Mouse (Mus musculus) 3134 (cell line): ENCODE measurements around the gene Plxna4.

Source experiments
- DNase-seq: peaks from one replicate; pipeline ENCODE4 v3.0.0-alpha.2; 2011; ENCODE audit warnings: low spot score; ENCODE audit not compliant: insufficient read length; ENCODE audit errors: extremely low read depth

Gene Plxna4

DNA sequence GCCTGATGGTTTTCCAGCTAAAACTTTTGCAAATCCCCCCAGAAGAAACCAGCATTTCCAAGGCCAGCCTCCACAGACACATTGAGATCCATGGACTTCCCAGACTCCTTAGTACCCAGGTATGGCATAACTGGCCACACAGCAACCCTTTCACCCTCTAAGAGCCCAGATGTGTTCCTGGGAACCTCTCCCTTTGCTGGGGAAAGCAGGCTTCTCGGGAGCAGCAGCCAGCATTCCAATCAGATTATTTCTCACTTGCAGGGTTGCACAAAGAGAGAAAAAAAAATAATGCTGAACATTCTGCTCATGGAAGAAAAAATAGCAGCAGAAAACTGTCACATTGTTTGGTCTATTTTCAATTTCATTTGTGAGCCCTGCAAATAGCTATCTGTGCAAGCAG, 178.4 kb downstream of the Plxna4 start:
- no peak for DNase-seq

DNA sequence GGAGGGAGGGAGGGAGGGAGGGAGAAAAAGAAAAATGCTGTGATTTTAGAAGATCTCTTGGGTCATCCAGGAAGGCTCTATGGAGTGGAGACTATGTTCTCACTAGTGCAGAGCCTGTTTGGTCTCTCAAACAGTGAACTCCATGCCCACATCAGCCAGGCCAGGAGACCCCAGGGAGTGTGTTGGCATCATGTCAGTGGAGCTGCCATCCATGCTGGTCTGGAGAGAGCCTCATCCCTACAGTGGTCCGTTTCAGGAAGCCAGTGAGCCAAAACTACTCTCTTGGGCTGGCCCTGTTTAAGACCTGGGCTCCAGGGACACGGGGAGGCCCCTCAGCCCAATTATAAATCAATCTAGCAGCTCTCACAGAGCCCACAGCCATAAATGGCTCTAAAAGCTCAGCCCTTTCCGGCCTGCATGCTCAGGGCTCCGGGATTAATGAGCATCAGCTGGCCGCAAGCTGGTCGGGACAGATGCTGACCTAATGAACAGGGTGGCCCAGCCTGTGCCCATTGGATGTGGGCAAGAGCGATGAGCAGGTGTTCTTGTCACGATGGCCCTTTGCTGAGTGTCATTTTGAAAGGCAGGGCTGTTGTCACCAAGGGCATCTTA, 180.3 kb downstream of the Plxna4 start:
- no peak for DNase-seq

DNA sequence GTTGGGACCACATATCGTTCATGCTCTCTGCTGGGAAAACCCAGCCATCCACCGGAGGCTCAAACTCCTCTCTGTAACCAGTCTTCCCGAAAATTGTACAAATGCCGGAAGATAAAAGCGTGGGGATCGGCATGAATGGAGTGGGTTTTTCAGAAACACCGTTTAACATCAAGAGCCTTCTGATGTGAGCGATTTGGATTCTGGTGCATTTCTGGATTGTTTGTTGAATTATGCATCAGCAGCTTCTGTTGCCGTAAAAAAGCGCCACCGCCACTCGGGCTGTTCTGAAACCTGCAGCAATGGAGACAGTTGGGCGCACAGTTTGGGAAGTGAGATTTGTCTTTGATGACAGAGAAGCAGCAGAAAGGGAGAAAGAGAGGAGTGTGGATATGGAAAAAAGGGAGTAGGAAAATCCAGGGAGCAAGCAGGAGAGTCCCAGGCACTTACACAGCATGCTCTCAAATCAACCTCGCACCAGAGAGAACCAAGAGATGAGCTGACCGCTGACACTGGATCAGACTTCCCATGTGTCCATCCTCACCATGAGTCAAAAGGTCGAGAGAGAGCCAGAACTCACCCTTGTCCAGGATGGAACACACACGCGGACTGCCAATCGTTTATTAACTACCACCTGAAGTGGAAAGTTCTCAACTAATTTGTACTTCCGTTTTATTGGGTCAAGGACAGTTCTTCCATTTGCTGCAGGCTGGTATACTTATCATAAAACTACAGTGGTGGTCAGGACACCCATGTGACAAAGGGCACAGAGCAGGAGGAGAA, 181.5 kb downstream of the Plxna4 start:
- DNase-seq, result no peak

DNA sequence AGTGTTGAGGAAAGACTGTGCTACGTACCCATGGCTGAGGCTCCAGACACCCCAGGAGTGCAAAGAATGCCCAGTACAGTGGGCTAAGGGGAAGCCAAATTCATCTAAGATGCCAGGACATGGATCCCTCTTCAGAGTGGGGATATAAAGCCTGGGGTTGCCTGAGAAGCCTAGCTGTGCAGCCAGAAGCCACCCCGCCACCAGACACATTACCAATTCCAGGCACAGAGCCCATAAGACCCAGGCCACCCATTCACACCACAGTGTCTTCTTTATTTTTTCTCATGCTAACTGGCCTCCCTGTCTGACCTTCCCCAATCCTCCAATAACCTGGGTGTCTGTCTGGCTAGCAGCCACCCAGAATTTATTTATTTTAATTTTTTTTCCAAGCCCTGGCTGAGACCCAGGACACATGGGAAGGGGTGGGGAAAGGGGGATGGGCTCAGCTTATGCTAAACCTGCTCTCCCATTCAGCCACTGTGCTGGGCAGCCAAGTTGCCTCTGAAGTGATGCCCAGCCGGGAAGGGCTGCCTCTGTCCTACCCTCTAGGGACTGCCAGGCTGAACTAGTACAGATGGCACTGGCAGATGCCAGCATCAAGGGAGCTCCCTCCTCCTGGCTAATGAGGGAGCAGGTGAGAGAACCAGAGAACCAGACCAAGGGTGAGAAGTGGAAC, 185.3 kb downstream of the Plxna4 start:
- no peak for DNase-seq

DNA sequence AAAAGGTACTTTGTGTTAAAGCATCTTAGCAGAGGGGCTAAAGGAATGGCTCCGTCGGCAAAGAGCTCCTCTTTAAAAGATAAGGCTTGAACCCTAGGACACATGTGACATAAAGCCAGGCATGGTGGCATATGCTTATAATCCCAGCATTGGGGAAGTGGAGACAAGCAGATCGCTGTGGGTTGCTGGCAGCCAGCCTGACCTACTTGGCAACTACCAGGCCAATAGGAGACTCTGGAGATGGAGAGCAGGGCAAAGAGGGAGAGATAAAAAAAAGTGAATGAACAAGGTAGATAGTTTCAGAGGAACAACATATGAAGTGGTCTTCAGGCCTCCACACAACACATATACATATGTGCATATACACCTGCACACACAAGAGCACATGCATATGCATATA, 189.7 kb downstream of the Plxna4 start:
- no peak for DNase-seq

DNA sequence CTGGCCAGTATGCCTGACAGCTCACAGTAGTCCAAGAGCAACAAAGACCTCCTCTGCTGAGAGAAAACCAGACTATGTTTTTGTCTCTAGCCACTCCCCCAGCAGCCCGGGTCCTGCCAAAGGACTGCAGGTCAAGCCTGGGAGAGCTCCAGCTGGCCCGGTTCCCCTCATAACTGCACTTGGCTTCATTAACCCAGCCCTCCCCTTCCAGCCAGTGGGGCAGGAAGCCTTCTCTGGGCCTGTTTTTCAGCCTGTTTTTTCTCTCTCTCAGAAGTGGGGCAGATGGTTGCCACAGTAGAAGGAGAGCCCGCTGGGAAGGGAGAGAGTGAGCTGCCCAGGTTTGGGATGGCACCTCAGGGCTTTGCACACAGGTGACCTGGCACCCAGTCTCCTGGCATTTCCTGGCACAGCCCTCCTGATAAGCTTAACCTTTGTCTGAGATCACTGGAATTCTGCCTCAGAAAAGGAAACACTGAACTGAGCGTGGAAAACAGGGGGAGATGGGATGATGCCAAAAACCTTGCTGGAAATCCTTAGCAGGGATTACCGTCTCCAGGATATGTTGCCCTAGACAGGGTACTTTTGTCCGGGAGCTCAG, 190.8 kb downstream of the Plxna4 start:
- no peak for DNase-seq

DNA sequence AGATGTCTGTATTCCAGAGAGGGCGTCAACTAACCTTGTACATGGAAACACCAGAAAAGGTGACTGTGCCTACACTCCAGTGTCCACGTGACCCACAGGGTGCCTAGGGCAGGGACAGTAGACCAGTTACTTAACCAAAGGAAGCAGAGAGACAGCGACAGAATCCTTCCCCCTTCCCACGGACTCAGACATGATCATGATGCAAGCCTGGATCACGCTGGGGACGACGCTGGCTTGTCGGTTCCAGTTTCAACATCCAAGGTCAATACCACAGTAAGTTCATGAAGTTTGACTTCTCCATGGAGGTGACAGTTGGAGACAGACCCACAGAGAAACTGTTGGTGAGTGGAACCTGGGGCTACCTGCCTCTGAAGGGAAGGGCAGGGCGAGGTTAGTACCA, 192.6 kb downstream of the Plxna4 start:
- no peak for DNase-seq

DNA sequence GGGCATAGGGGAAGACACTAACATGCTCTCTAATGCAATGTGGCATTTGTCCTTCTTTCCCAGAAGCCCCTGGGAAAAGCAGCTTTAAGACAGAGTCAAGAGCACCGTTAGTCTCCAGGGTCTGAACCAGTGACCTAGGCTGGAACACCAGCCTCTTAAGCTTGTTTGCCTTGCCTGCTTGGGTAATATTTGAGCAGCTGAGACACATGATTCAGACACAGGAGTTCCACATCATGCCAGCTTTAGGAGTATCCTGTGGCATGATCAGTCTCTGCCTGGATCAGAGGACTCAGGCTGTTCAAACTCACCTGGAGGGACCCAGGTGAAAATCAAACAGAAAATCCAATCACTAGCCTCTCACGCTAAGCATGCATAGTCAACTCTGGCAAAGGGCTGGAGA, 195.7 kb downstream of the Plxna4 start:
- no peak for DNase-seq

DNA sequence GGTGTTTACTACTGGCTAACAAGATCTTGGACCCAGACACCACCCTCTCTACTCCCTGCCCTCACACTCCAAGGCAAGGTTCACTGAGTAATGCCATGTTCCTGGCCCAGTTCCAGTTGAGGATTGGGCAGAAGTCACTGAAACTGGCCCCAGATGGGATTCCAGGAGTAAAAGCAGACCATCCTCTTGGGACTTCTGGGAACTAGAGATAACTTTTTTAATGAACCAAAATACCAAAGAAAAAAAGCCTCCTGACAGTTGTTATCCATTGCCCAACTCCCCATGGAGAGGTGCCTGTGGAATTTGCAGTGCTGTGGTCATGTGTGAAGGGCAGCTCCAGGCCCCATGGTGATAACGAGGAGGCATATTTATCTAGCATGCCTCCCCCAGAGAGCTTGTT, 199.7 kb downstream of the Plxna4 start:
- no peak for DNase-seq

DNA sequence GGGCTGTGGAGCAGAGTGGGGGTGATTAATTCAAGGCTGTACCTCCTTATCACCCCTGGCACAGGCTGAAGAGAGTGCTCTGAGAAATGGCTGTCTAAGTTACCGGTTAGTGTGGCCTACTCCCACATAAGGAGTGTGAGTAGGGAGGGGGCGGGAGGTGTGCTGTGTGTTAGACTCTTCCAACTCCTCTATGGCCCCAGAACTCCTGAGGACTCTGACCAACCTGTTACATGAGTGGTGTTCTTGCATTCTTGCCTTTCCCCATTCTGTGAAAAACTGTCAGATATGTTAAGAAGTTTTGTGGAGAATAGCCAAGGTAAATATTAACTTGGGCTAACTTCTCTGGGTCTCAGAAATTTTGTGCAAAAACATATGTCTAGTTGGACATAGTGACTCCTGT, 201.1 kb downstream of the Plxna4 start:
- DNase-seq, result no peak

DNA sequence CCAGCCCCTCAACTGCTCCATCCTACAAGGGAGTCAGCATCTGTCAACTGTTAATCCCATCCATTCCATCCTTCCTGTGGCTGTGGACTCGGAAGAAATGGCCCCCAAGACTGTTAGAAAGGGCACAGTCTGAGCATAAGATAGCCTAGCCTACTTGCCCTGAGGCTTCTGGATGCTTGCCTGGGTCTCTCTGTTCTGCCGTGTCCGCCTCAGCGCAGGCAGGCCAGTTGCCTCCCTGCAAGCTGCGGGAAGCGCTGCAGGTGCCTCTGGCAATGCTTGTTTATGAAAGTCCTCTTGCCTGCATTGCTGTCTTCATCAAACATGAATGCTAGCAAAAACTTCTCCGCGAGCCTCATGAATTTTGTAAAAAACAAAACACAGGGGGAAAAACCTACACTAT, 203.1 kb downstream of the Plxna4 start:
- no peak for DNase-seq

DNA sequence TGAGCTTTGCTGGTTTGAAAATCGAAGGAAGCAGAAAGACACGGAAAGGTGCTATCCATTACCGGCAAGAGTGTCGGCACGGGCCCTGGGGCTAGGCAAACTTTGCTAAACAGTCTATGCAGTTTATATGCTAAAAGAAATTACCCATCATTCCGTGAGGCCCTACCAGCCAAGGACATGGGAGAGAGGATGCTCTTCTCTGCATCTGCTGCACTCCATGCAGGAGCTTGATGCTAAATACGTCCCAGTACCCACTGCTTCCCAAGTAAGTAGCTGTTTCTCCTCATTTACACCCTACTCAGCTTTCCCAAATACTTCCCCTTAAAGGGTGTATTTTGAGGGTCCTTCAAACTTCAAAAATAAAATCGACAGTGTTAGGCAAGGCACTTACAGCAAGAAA, 203.6 kb downstream of the Plxna4 start:
- DNase-seq, result no peak

DNA sequence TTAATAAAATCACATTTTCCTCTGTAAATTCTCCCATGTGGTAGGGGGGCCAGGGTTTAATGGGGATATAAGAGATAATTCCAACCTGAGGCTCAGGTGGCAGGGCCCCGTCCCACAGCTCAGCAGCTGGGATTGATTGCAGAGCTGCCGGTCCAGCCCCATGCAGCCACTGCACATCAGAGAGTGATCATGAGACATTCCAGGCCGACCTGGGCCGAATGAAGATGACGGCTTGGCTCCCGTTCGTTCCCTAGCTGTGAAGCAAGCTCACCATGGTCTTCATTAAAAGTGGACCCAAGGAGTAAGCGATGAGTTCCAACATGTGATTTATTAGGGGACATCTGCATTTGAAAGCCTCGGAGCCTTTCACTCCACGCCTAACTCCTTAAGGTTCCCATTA, 206.5 kb downstream of the Plxna4 start:
- no peak for DNase-seq

DNA sequence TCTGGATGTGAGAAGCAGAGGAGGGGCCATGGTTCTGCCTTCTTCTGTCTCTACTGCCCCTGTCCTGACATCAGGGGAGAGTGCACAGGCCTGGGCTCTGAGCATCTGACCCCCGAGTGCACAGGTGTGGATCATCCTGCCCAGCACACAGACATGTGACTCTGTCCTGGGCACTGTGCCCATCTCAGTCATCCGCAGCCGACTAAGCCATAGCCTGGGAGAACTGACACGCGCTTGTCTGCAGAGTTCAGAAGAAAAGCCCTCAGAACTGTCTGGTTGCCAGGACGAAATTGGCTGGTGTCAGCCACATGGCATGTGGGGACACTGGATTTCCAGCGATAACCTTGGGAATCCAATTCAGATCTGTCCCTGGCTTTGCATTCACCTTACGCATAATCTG, 210.8 kb downstream of the Plxna4 start:
- DNase-seq, result no peak

DNA sequence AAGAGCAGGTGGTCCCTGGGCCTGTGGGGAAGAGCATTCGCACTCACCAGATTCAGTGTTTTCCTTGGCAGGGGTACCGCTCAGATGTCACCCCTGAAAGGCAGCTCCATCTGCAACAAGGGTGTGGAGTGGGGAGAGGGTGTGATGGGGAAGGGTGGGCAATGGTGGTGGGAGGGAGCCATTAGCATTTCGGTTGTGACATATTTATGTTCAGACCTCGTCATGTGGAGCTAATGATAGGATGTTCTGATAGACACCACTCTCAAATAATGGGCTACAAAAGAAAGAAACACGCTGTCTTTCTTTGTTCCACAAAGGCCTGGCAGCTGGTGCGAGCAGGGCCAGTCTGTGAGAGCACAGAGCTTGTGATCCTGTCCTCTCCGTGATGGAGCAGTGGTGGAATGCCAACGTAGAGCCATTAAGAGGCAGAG, 214.0 kb downstream of the Plxna4 start:
- DNase-seq, result no peak

DNA sequence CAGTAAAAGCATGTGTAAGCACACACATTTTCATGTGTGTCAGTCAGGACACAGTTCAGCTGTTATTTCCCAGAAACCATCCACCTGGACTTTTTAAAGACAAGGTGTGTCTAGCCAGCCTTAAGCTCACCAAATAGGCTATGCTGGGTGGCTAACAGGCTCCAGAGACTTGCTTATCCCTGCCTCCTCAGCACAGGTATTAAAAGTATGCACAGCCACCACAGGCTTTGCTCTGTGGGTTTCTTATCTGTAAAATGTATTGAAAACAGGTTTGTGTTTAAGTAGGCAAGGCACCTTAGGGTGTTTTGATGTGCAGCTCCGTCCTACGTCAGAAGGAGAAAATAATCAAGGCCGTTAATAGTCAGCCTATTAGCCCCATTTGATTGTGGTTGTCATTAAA, 218.9 kb downstream of the Plxna4 start:
- DNase-seq, result no peak

DNA sequence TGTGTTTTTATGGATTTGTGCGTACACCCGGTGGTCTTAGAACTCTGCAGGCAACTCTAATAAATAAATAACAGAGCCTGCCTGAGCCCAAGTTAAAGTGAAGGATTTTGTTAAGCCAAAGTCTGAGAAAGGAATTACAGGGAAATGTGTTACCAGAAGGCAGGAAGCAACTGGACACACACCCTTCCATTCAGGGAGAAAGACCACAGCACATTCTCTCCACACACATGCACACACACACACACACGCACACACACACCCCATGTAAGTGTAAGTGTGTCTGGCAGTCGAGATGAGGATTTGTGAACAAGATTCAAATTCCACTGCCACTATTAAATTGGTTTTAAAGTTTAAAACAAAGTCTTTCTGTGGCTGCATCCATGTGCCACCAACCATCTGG, 219.6 kb downstream of the Plxna4 start:
- no peak for DNase-seq

DNA sequence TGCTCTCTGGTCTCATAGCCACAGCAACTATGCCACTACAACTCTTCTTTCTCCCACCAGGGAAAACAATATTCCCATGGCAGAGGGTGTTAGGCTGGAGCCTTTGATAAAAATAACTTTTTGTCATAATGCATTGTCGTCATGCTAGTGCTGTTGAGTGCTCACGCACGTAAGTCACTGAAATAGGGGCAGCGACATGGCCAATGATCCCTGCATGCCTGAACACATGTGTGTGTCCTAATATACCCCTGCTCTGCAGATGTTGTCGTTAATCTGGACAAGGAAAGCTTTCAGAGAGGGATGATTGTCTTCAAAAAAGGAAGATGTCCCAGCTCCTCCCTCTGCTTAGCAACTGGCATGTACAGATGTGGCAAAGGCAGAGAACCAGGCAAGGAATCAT, 223.1 kb downstream of the Plxna4 start:
- no peak for DNase-seq

DNA sequence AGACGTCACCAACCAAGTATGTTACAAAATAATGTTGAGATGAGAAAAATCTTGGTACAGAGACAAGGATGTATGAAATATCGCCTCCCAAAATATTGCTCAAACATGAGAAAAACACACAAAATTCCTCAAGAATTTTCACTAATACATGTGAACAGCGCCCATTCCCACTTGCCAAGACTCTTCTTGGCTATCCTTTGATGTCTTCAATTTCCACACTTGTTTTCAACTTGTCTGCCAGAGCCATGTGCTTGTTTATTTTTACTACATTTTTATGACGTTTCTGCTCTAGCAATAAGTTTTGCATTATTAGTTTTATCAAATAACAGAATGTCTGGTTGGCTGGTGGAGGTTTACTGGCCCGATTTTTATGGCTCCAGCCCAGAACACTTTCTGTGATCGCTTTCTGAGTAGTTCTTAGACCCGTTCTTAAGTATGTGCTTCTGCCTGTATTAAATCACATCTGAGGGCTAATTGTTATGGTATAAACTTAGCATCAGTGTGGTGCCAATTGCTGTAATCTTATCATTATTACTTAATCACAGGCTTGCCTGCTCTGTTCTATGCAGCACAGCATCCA, 224.4 kb downstream of the Plxna4 start:
- DNase-seq, result no peak

DNA sequence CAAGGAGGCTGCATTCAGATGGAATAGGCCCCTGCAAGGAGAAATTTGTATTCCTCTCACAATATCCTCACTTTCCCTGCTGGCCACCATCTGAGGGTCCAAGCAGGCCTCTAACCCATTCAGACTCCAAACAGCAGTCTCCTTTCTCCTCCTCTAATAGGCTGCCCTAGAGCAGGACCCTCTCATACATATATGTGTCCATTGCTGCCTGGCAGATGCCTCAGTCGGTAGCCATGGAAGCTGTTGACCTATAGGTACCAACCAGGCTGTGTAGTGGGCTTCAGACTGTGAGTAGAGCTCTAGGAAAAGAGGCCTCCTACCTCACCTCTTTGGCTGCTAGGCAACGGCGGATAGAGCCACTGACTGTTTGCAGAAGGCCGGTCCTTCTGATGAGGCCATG, 225.6 kb downstream of the Plxna4 start:
- DNase-seq, result no peak

DNA sequence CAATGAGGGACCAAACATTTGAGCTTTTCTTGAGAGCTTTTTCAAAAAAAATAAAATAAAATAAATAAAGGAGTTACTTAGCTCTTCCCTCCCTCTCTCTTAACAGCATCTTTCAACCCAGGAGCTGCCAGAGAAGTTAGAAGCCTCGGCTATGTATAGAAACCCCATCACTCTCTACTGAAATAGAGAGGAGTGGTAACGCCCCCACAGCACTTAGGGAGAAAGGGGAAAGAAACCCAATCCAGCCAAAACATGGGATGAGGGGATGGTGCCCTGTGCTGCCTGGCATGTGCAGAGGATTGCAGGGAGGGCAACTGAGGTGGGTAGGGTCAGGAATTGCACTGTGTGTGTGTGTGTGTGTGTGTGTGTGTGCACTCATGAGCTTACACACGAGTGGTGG, 228.3 kb downstream of the Plxna4 start:
- no peak for DNase-seq
